Mouse (Mus musculus) kidney, embryonic 15.5 days (tissue): ENCODE data around the gene Xab2. TPM values are rescaled to one million over a fixed set of nuclear protein-coding genes. Genes with fewer than 3 reads are reported as not detected.
A peak's percentile ranks its signal among the peaks of the same experiment; 100 is the strongest.

Source experiments
- ATAC-seq: fragments of 200-750 bp; cut with Nextera tagmentation; replicated peaks from 2 replicates; pipeline ENCODE4 v1.8.0; 2017; ENCODE audit warnings: moderate TSS enrichment; ENCODE audit not compliant: low FRiP score
- H3K27ac ChIP-seq: fragments of 300-500 bp; sonication (generic); 2 replicates; pipeline ENCODE4 v1.5.1; 2015; ENCODE audit warnings: mild to moderate bottlenecking, inconsistent platforms
- H3K27me3 ChIP-seq: fragments of 300-500 bp; sonication (generic); 2 replicates; pipeline ENCODE4 v1.6.1; 2015; ENCODE audit warnings: inconsistent platforms
- H3K36me3 ChIP-seq: fragments of 300-500 bp; sonication (generic); 2 replicates; pipeline ENCODE4 v1.6.1; 2015; ENCODE audit warnings: inconsistent platforms
- H3K4me1 ChIP-seq: fragments of 300-500 bp; sonication (generic); 2 replicates; pipeline ENCODE4 v1.6.1; 2015; ENCODE audit warnings: inconsistent platforms
- H3K4me2 ChIP-seq: fragments of 300-500 bp; sonication (generic); 2 replicates; pipeline ENCODE4 v1.6.1; 2015; ENCODE audit warnings: moderate library complexity, mild to moderate bottlenecking, inconsistent platforms
- H3K4me3 ChIP-seq: fragments of 300-500 bp; sonication (generic); replicated peaks from 2 replicates; pipeline ENCODE4 v1.5.1; 2015; ENCODE audit warnings: mild to moderate bottlenecking, inconsistent platforms
- H3K9ac ChIP-seq: fragments of 300-500 bp; sonication (generic); 2 replicates; pipeline ENCODE4 v1.6.1; 2015; ENCODE audit warnings: mild to moderate bottlenecking, inconsistent platforms
- H3K9me3 ChIP-seq: fragments of 300-500 bp; sonication (generic); replicated peaks from 2 replicates; pipeline ENCODE4 v1.6.1; 2016; ENCODE audit warnings: inconsistent platforms
- WGBS: fragments of 180-500 bp; shearing (Covaris S2); methylation state at CpG from one replicate; pipeline ENCODE4 v1.1.7; 2015; ENCODE audit warnings: mixed read lengths; 5-methylcytosine and 5-hydroxymethylcytosine counted together
- polyA plus RNA-seq: library from polyadenylated mRNA; unstranded; fragments of >200 nt; fragmentation: Nextera tagmentation; extraction: Ambion mirVana; gene quantifications from 2 replicates; pipeline ENCODE4 v1.2.1, GENCODE M21; 2015

Xab2 gene
- polyA plus RNA-seq, 1 experiment from 2014 or later: 65.0 TPM

GRCm38 (mm10) chr8:3607822-3608221, 13.3 kb downstream of the Xab2 start:
- ATAC-seq: no peak
- peaks cover 91% of the 10 kb centered on the region for H3K36me3 ChIP-seq
- no peak overlapping the region for H3K4me2 ChIP-seq
- no peak overlapping the region for H3K27ac ChIP-seq
- H3K4me3 ChIP-seq: no peak overlapping the region
- no peaks in the 10 kb centered on the region for H3K9me3 ChIP-seq
- WGBS: 88% methylated on average over 7 of the region's 7 CpGs
- no peak overlapping the region for H3K9ac ChIP-seq
- H3K27me3 ChIP-seq: no peaks in the 10 kb centered on the region
- H3K4me1 ChIP-seq: peaks cover 15% of the 10 kb centered on the region

GRCm38 (mm10) chr8:3606593-3606992, 14.5 kb downstream of the Xab2 start:
- H3K4me2 ChIP-seq: no peak overlapping the region
- peak; percentile 40; the same call in 1 of the 2 replicates for ATAC-seq
- peaks cover 15% of the 10 kb centered on the region for H3K4me1 ChIP-seq
- no peak overlapping the region for H3K9ac ChIP-seq
- H3K36me3 ChIP-seq: peaks cover 91% of the 10 kb centered on the region
- 81% methylated on average over 16 of the region's 16 CpGs for WGBS
- peak overlapping the region; percentile 57 for H3K27ac ChIP-seq
- H3K27me3 ChIP-seq: no peaks in the 10 kb centered on the region
- H3K4me3 ChIP-seq: no peak overlapping the region
- H3K9me3 ChIP-seq: no peaks in the 10 kb centered on the region

- H3K9me3 ChIP-seq: no peaks in the 10 kb centered on the region
- ATAC-seq: no peak
- H3K9ac ChIP-seq: no peak overlapping the region
- no peak overlapping the region for H3K4me2 ChIP-seq
- WGBS: 71% methylated on average over 13 of the region's 13 CpGs
- H3K27me3 ChIP-seq: no peaks in the 10 kb centered on the region
- H3K36me3 ChIP-seq: peaks cover 71% of the 10 kb centered on the region
- no peak overlapping the region for H3K27ac ChIP-seq
- H3K4me1 ChIP-seq: peaks cover 9% of the 10 kb centered on the region
- H3K4me3 ChIP-seq: no peak overlapping the region
Measured at GRCm38 (mm10) chr8:3603439-3603838, 17.7 kb downstream of the Xab2 start.

- H3K4me3 ChIP-seq: no peak overlapping the region
- peaks cover 3% of the 10 kb centered on the region; the same call in 1 of the 2 replicates for H3K4me1 ChIP-seq
- no peak overlapping the region for H3K4me2 ChIP-seq
- no peaks in the 10 kb centered on the region for H3K27me3 ChIP-seq
- no peak overlapping the region for H3K9ac ChIP-seq
- 82% methylated on average over 6 of the region's 6 CpGs for WGBS
- H3K9me3 ChIP-seq: no peaks in the 10 kb centered on the region
- no peak for ATAC-seq
- no peak overlapping the region for H3K27ac ChIP-seq
- H3K36me3 ChIP-seq: peaks cover 48% of the 10 kb centered on the region
Measured at GRCm38 (mm10) chr8:3600401-3600800, 20.7 kb downstream of the Xab2 start.

- Histone ChIP-seq H3K4me1 (peaks cover 3% of the 10 kb centered on the region; the same call in 1 of the 2 replicates), H3K9me3 (no peaks in the 10 kb centered on the region), H3K9ac (no peak overlapping the region), H3K27ac (no peak overlapping the region), H3K36me3 (peaks cover 39% of the 10 kb centered on the region), H3K27me3 (no peaks in the 10 kb centered on the region), H3K4me2 (no peak overlapping the region), H3K4me3 (no peak overlapping the region)
- no peak for ATAC-seq
- WGBS: 80% methylated on average over 1 of the region's 1 CpGs
Measured at GRCm38 (mm10) chr8:3599219-3599618, 21.9 kb downstream of the Xab2 start.

- H3K4me1 ChIP-seq: peaks cover 3% of the 10 kb centered on the region; the same call in 1 of the 2 replicates
- H3K9ac ChIP-seq: no peak overlapping the region
- no peak overlapping the region for H3K27ac ChIP-seq
- no peaks in the 10 kb centered on the region for H3K9me3 ChIP-seq
- no peaks in the 10 kb centered on the region for H3K27me3 ChIP-seq
- H3K36me3 ChIP-seq: peaks cover 27% of the 10 kb centered on the region
- no peak overlapping the region for H3K4me2 ChIP-seq
- ATAC-seq: no peak
- 68% methylated on average over 3 of the region's 3 CpGs for WGBS
- H3K4me3 ChIP-seq: no peak overlapping the region
Measured at GRCm38 (mm10) chr8:3598054-3598453, 23.1 kb downstream of the Xab2 start.

- Histone ChIP-seq H3K9me3 (no peaks in the 10 kb centered on the region), H3K4me1 (peaks cover 3% of the 10 kb centered on the region; the same call in 1 of the 2 replicates), H3K9ac (no peak overlapping the region), H3K36me3 (peaks cover 9% of the 10 kb centered on the region), H3K4me2 (no peak overlapping the region), H3K27ac (no peak overlapping the region), H3K27me3 (no peaks in the 10 kb centered on the region), H3K4me3 (no peak overlapping the region)
- 85% methylated on average over 2 of the region's 2 CpGs for WGBS
- ATAC-seq: no peak
Measured at GRCm38 (mm10) chr8:3594466-3594865, 26.6 kb downstream of the Xab2 start.

- no peak overlapping the region for H3K27ac ChIP-seq
- H3K4me1 ChIP-seq: peaks cover 3% of the 10 kb centered on the region; the same call in 1 of the 2 replicates
- H3K4me3 ChIP-seq: no peak overlapping the region
- no peak overlapping the region for H3K9ac ChIP-seq
- H3K9me3 ChIP-seq: no peaks in the 10 kb centered on the region
- no peak overlapping the region for H3K4me2 ChIP-seq
- WGBS: 66% methylated on average over 3 of the region's 3 CpGs
- H3K36me3 ChIP-seq: peaks cover 2% of the 10 kb centered on the region; the same call in 1 of the 2 replicates
- ATAC-seq: no peak
- no peaks in the 10 kb centered on the region for H3K27me3 ChIP-seq
Measured at GRCm38 (mm10) chr8:3593470-3593869, 27.6 kb downstream of the Xab2 start.

GRCm38 (mm10) chr8:3588258-3588633, 32.9 kb downstream of the Xab2 start:
- H3K36me3 ChIP-seq: no peaks in the 10 kb centered on the region
- H3K4me2 ChIP-seq: peak overlapping the region; percentile 91
- H3K4me1 ChIP-seq: peaks cover 12% of the 10 kb centered on the region
- peak overlapping the region; percentile 78 for H3K4me3 ChIP-seq
- peak; percentile 45; the same call in 1 of the 2 replicates for ATAC-seq
- peak overlapping the region; percentile 82 for H3K27ac ChIP-seq
- H3K27me3 ChIP-seq: peaks cover 17% of the 10 kb centered on the region; the same call in 1 of the 2 replicates
- H3K9ac ChIP-seq: peak overlapping the region; percentile 73
- WGBS: 6% methylated on average over 11 of the region's 11 CpGs
- H3K9me3 ChIP-seq: no peaks in the 10 kb centered on the region

- H3K4me2 ChIP-seq: peak overlapping the region; percentile 91
- ATAC-seq: peak; percentile 83
- peak overlapping the region; percentile 73 for H3K9ac ChIP-seq
- peaks cover 17% of the 10 kb centered on the region; the same call in 1 of the 2 replicates for H3K27me3 ChIP-seq
- peak overlapping the region; percentile 82 for H3K27ac ChIP-seq
- peaks cover 12% of the 10 kb centered on the region for H3K4me1 ChIP-seq
- WGBS: under 1% methylated on average over 69 of the region's 77 CpGs
- peak overlapping the region; percentile 78 for H3K4me3 ChIP-seq
- H3K9me3 ChIP-seq: no peaks in the 10 kb centered on the region
- no peaks in the 10 kb centered on the region for H3K36me3 ChIP-seq
Measured at GRCm38 (mm10) chr8:3587391-3588257, 33.5 kb downstream of the Xab2 start.

GRCm38 (mm10) chr8:3586993-3587390, 34.1 kb downstream of the Xab2 start, which contains the start of gene Camsap3:
Camsap3 (plus strand) TSS chr8:3587293.
- no peaks in the 10 kb centered on the region for H3K9me3 ChIP-seq
- 4% methylated on average over 7 of the region's 7 CpGs for WGBS
- no peak for ATAC-seq

GRCm38 (mm10) chr8:3586452-3586851, 34.7 kb downstream of the Xab2 start:
- Histone ChIP-seq H3K9ac (no peak overlapping the region), H3K4me2 (no peak overlapping the region), H3K9me3 (no peaks in the 10 kb centered on the region), H3K27ac (no peak overlapping the region), H3K27me3 (peaks cover 17% of the 10 kb centered on the region; the same call in 1 of the 2 replicates), H3K4me1 (peaks cover 12% of the 10 kb centered on the region), H3K4me3 (no peak overlapping the region), H3K36me3 (no peaks in the 10 kb centered on the region)
- no peak for ATAC-seq
- WGBS: 84% methylated on average over 2 of the region's 2 CpGs

More at GRCm38 (mm10) chr8:3586993-3587390, 34.1 kb downstream of the Xab2 start, which contains the start of gene Camsap3:
- Histone ChIP-seq H3K36me3 (no peaks in the 10 kb centered on the region), H3K27me3 (peaks cover 17% of the 10 kb centered on the region; the same call in 1 of the 2 replicates), H3K4me3 (peak within 1 kb of the TSS; percentile 78), H3K4me2 (peak within 1 kb of the TSS; percentile 91), H3K27ac (peak within 1 kb of the TSS; percentile 82), H3K4me1 (peaks cover 12% of the 10 kb centered on the region), H3K9ac (peak within 1 kb of the TSS; percentile 73)
